Mouse (Mus musculus) 3134 (cell line): ENCODE results near the gene Entpd3.
A peak's percentile ranks its signal among the peaks of the same experiment; 100 is the strongest.

ENCODE experiments used
- DNase-seq: peaks from one replicate; pipeline ENCODE4 v3.0.0-alpha.2; 2011; ENCODE audit warnings: low spot score; ENCODE audit not compliant: insufficient read length; ENCODE audit errors: extremely low read depth

The Entpd3 gene

DNA sequence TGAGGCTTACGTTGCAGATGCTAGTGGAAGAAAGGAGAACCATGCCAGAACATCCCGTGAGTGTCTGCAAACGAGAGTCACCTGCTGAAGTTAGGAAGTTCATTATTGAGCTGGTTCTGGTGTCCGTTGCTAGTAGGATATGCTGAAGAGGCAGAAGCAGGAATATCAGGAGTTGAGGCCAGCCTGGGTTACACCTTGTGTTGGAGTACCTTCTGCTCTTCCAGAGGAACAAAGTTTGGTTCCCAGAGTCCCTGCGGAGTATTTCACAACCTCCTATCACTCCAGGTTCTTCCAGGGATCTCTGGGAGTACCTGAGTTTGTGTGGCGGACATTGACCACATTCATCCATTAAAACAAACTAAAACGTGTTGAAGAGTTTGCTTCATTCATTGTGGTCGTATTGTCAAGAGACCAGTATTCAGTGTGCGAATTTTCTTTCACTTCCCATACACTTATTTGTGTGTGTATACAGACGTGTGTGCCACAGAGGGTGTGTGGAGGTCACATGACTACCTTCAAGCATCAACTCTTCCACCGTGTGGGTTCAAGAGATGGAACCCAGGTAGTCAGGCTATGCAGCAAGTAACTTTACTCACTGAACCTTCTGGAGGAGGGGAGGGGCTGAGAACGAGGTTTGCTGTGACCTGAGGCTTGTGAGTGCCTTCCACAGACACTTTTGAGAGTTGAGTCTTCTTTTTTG, 38.2 kb downstream of the Entpd3 start:
- DNase-seq: no peak

DNA sequence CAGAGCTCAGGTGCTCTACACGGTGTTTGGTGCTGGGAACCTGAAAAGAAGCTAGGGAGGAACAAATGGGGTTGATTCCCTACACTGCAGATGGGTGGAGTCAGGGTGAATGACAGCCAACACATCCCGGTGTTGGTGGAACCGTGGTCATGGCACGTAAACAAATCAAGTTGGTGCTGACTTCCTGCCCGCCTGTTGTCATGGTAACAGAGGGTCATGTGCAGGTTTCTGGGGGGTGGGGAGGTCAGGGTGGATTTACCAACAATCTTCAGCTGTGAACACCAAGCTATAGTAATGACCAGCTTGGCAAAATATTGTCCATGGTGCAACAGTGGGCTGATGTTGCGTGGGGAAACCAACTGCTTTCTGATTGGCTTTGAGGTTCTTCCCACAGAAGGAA, 39.1 kb downstream of the Entpd3 start:
- no peak for DNase-seq

DNA sequence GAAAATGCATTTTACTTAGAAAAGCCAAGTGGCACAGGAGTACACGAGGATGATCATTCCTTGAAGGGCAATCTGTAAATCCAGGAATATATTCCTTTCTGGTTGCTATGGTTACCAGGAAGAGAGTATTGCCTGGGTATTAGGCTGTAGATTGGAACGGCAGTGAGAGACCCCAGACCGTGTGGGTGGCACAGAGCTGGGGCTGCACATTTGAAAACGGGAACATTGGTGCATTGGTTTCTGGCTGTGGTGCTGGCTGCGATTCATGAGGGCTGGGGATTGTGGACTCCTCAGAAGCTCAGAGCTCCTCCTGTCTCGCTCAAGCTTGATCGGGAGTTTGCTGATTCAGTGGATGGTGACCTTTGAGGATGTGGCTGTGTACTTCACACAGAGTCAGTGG, 40.2 kb downstream of the Entpd3 start:
- DNase-seq: no peak

GRCm38 (mm10) chr9:120581941-120582618, 42.5 kb downstream of the Entpd3 start:
- DNase-seq: peak; percentile 73

DNA sequence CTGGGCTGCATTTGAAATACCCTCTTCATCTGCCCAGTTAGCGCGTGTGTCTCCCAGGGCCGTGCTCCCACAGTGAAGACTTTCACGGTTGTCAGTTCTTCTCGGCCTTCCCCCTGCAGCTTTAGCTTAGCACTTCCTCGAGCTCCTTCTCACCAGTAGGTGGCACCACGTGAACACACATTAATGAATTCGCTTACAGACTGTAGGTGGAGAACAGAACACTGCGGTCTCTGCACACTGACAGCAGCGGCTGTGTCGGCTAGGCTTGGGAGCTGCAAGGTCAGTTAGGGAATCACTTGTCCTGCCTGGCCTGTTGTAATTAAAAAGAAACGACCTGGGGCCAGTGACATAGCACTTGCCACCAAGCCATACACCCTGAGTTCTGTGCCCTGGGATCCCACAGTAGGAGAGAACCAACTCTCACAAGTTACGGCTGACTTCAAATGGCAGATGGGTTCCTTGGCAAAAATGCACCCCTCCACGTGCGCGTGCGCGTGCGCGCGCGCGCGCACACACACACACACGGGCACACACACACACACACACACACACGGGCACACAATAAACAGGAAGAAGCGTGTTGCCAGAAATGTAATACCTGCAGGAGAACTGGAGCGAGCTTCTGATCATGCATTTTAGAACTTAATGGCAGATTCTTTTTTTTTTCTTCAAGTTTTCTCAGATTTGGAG, 43.1 kb downstream of the Entpd3 start:
- DNase-seq: peak; percentile 84

GRCm38 (mm10) chr9:120583314-120583713, 43.7 kb downstream of the Entpd3 start:
- DNase-seq: no peak

GRCm38 (mm10) chr9:120586546-120586945, 46.9 kb downstream of the Entpd3 start:
- no peak for DNase-seq

- DNase-seq: peak; percentile 36
Measured at GRCm38 (mm10) chr9:120591490-120591889, 51.9 kb downstream of the Entpd3 start.

GRCm38 (mm10) chr9:120593383-120594101, 53.9 kb downstream of the Entpd3 start:
- DNase-seq: peak; percentile 43

DNA sequence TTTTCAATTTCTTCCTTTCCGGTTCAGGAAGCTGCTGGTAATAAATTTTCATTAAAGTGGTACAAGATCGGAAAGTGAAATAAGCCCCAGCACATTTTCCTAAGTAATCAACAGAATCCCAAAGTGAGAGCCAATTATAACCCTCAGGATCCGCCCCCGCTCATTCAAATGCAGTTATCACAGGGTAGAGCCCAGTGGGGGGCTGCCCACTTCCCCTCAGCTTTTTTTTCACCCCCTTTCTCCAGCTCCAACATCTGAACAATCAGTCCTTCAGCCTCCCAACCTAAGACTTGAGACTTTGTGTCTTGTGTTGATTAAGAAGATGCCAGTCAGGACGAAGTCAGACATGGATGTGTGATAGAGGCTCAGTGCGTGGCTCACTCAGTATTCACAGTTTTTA, 55.2 kb downstream of the Entpd3 start:
- no peak for DNase-seq

DNA sequence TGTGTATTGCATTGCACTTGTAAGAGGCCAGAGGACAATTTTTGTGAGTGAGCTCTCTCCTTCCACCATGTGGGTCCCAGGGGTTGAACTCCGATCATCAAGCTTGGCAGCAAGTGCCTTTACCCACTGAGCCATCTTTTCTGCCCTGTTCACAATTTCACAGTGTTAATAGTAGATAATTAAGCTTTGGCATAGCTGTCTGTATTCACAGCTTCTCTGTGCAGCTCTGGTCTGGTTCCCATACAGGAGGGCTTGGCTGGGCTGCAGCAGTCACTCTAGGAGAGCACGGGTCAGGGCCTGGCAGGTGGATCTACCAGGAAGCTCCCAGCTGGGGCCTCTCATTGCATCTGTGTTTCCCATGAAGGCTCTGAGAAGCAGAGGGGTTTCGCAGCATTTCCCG, 55.7 kb downstream of the Entpd3 start:
- DNase-seq: no peak

DNA sequence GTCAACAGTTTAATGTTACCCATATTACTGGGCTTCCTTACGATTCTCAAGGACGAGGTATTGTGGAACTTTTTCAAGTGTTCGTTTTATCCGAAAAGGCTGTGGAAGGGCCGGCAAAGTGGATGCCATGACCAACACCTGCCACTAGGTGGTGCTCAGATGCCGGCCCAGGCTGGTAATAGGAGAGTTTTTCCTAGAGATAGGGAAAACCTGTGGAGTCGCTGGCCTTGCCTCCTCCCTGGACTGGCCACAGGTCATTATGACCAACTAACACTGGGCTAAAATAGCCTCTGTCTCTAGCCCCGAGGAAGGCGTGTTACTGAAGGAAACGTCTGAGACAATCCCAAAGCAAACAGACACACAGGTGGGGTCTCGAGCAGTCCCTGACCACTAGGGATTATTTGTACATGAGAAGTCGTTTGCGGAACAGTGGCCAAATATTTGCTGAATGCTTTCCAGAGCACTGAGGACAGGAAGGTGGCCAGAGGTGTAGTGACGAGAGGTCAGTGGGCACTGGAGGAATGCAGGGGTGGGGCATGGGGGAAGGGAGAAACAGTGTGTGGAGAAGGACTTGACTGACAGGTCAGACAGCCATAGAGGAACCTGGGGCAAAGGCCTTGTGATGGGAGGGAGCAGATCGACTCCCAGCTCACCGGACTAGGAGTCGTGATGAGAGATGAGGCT, 62.0 kb downstream of the Entpd3 start:
- DNase-seq: peak; percentile 76

DNA sequence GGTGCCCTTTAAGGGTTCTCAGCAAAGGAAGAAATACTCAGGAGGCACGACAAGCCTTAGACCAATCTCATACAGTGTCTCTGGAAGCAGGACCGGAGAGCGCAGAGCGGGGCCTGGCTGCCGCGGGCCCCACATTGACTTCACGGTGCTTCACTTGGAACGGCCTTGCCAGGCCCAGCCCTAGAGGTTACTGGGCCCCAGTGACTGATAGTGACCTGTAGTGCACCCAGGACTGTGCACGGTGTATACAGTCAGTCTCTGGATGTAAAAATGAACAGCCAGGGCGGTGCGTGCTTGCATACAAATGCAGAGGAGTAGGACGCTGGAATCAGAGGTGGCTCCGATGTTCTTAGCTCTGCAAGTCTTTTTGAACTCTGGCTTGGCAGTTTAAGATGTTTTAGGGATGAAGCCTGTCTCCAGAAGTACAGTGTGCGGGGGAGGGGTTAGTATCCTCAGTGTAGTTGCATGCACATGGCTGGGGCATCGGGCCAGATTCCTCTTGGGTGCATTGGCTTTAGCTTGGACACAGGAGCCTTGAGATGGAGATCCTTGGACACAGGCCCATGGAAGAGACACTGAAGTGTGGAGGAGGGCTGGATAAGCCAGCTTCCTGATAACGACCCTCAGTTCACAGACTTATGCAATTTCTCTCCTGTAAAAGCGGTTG, 62.7 kb downstream of the Entpd3 start:
- peak; percentile 71 for DNase-seq

- peak; percentile 73 for DNase-seq
Measured at GRCm38 (mm10) chr9:120602839-120603511, 63.4 kb downstream of the Entpd3 start.

DNA sequence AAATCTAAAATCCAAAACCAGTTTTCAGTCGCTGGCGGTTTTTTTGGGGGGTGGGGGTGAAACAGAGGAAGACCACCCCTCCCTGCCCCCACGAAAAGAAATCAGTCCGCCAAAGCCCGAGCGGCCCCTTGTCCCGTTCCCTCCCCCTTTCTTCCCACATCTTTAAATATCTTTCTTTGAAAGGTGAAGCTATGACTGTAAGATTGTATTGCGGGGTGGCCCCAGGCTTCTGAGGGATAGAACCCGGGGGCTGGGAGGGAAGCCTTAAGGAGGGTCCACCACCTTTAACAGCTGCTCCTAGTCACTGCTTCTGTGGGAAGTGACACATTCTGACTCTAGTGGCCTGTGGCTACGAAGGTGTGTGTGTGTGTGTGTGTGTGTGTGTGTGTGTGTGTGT, 63.9 kb downstream of the Entpd3 start:
- no peak for DNase-seq

GRCm38 (mm10) chr9:120603956-120604355, 64.3 kb downstream of the Entpd3 start:
- DNase-seq: no peak

DNA sequence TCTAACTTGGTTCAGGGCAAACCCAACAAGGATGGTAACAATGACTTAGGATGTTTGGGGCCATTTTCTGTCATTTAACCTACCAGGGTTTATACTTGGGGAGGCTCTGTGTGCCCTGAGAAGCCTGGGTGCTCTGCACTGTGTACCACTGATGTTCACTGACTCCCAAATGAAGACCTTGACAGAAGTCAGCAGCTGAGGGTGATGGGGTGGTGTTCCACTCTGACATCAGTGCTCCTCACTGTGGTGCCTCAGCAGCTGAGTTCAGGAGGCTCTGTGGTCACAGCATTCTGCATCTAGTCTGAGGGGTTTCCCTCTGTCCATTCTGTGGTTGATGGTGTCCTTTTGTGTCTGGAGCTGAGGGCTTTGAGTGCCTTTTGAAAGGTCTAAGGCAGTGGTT, 71.4 kb downstream of the Entpd3 start:
- DNase-seq: no peak

DNA sequence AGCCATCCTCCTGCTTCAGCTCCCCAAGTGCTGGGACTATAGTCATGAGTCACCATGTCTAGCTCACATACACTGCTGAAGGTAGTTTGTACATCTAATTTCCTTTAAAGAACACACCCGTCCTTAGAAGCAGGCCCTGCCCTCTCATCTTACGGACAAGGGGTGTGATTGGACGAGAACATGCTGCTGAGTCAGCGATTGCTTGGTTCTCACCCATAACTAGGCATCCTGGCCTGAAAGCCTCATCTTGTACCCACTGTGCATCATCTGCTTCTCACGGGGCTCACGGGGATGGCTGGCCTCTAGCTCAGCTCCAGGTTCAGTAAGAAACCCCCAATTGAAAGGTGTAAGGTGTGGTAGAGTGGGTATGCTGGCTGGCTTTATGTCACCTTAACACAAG, 74.4 kb downstream of the Entpd3 start:
- DNase-seq: no peak
